Mouse (Mus musculus) heart, embryonic 13.5 days (tissue): ENCODE results near the gene Stard5. TPM values are rescaled to one million over a fixed set of nuclear protein-coding genes. Genes with fewer than 3 reads are reported as not detected.

Experiments
- ATAC-seq: fragments of 200-750 bp; cut with Nextera tagmentation; 2 replicates; pipeline ENCODE4 v1.8.0; 2017; ENCODE audit warnings: moderate TSS enrichment; ENCODE audit not compliant: insufficient number of reproducible peaks, low FRiP score, low TSS enrichment; ENCODE audit errors: extremely low read depth
- H3K27ac ChIP-seq: fragments of 300-500 bp; sonication (generic); replicated peaks from 2 replicates; pipeline ENCODE4 v1.5.1; 2015; ENCODE audit warnings: moderate library complexity, mild to moderate bottlenecking, inconsistent platforms
- H3K27me3 ChIP-seq: fragments of 300-500 bp; sonication (generic); replicated peaks from 2 replicates; pipeline ENCODE4 v1.6.1; 2015; ENCODE audit warnings: mild to moderate bottlenecking, inconsistent platforms
- H3K36me3 ChIP-seq: fragments of 300-500 bp; sonication (generic); 2 replicates; pipeline ENCODE4 v1.6.1; 2015; ENCODE audit warnings: mild to moderate bottlenecking, inconsistent platforms
- H3K4me1 ChIP-seq: fragments of 300-500 bp; sonication (generic); 2 replicates; pipeline ENCODE4 v1.6.1; 2015; ENCODE audit warnings: inconsistent platforms
- H3K4me2 ChIP-seq: fragments of 300-500 bp; sonication (generic); 2 replicates; pipeline ENCODE4 v1.6.1; 2015; ENCODE audit warnings: inconsistent platforms, mild to moderate bottlenecking, moderate library complexity
- H3K4me3 ChIP-seq: fragments of 300-500 bp; sonication (generic); 2 replicates; pipeline ENCODE4 v1.5.1; 2015; ENCODE audit warnings: moderate library complexity, mild to moderate bottlenecking, inconsistent platforms
- H3K9ac ChIP-seq: fragments of 300-500 bp; sonication (generic); 2 replicates; pipeline ENCODE4 v1.6.1; 2015; ENCODE audit warnings: inconsistent platforms, mild to moderate bottlenecking, moderate library complexity
- H3K9me3 ChIP-seq: fragments of 300-500 bp; sonication (generic); 2 replicates; pipeline ENCODE4 v1.6.1; 2016; ENCODE audit warnings: inconsistent platforms
- WGBS: fragments of 180-500 bp; shearing (Covaris S2); methylation state at CpG from one replicate; pipeline ENCODE4 v1.1.7; 2015; ENCODE audit warnings: mixed read lengths; 5-methylcytosine and 5-hydroxymethylcytosine counted together
- polyA plus RNA-seq: library from polyadenylated mRNA; unstranded; fragments of >200 nt; fragmentation: Nextera tagmentation; extraction: Ambion mirVana; gene quantifications from 2 replicates; pipeline ENCODE4 v1.2.1, GENCODE M21; 2015

The Stard5 gene
- polyA plus RNA-seq, 1 experiment from 2014 or later, result 28.9 TPM

DNA sequence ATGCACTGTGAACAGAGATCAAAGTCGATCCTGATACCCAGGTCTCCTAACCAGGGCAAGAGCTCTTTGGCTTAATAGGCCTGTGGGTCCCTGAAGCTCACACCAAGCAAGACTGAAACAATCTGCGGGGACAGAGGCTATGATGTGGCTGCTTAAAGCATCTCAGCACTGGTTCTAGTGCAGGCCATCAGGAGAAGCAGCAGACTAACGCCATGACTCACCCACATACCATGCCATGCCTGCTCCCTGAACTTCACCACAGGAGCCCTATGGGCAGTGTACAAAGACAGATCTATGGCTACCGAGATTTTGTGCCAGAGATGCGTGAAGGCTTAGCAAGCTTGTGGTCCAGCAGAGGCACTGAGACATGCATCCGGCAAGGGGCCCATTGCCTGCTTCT lies 39.8 kb downstream of the Stard5 start:
- H3K36me3 ChIP-seq, result no peaks in the 10 kb centered on the region
- H3K27ac ChIP-seq, result no peak overlapping the region
- H3K4me3 ChIP-seq, result no peak overlapping the region
- no peaks in the 10 kb centered on the region for H3K9me3 ChIP-seq
- H3K4me2 ChIP-seq, result no peak overlapping the region
- no peak overlapping the region for H3K9ac ChIP-seq
- no peaks in the 10 kb centered on the region for H3K27me3 ChIP-seq
- WGBS, result 72% methylated on average over 6 of the region's 6 CpGs
- H3K4me1 ChIP-seq, result no peaks in the 10 kb centered on the region
- ATAC-seq, result no peak

DNA sequence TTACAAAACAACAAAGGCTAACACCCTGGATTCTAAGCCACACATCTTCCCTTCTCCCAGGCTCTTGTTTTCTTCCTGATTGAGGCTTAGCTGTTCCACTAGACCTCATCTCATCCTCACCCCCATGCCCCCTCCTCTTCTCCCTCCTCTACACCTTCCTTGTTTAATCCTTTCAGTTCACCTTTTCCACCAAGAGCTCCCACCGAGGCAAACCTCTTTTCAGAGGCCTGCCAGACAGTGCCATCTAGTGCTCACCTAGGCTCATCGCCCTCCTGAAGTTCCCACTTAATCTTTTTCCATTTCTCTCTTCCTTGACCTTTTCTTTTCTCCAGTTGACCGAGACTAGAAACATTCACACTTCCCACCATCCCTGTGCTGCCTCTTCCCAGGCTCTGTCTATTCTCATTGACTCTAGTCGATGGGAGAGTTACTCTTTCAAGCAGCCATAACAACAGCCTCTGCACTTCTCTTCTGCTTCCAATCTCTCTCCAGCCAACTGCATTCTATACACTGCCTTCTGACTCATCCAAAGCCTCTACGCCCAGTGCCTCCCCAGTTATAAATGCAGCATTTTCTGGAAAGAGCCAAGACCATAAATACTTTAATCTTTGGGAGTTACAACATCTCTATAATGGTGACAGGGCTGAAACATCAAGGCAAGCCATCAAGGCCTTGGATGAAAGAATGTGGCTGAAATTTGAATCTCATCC lies 43.9 kb downstream of the Stard5 start:
- Histone ChIP-seq H3K27me3 (no peaks in the 10 kb centered on the region), H3K4me3 (no peak overlapping the region), H3K4me1 (no peaks in the 10 kb centered on the region), H3K27ac (no peak overlapping the region), H3K9me3 (no peaks in the 10 kb centered on the region), H3K9ac (no peak overlapping the region), H3K4me2 (no peak overlapping the region), H3K36me3 (no peaks in the 10 kb centered on the region)
- WGBS, result 29% methylated on average over 5 of the region's 5 CpGs
- ATAC-seq, result no peak

DNA sequence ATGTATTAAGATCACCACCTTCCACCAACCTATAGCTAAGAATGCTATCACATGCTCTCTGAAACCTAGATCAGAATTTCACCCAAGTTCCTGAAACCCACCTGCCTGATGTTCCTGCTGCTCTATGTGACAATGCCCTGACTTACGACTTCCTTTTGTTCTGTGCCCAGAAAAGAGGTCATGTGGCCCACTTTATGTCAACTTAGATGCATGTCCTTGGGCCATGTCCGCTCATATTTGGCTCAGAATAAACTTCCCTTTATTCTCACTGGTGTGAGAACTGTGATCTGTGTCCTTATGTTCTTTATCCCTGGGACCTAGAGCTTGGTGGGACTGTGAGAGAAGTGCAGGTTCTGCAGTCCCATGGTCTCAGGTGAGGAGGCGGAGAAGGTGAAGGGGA lies 45.5 kb downstream of the Stard5 start:
- no peaks in the 10 kb centered on the region for H3K9me3 ChIP-seq
- H3K4me3 ChIP-seq, result no peak overlapping the region
- H3K27me3 ChIP-seq, result no peaks in the 10 kb centered on the region
- no peaks in the 10 kb centered on the region for H3K4me1 ChIP-seq
- H3K36me3 ChIP-seq, result no peaks in the 10 kb centered on the region
- no peak overlapping the region for H3K27ac ChIP-seq
- H3K4me2 ChIP-seq, result no peak overlapping the region
- ATAC-seq, result no peak
- 65% methylated on average over 3 of the region's 3 CpGs for WGBS
- no peak overlapping the region for H3K9ac ChIP-seq

DNA sequence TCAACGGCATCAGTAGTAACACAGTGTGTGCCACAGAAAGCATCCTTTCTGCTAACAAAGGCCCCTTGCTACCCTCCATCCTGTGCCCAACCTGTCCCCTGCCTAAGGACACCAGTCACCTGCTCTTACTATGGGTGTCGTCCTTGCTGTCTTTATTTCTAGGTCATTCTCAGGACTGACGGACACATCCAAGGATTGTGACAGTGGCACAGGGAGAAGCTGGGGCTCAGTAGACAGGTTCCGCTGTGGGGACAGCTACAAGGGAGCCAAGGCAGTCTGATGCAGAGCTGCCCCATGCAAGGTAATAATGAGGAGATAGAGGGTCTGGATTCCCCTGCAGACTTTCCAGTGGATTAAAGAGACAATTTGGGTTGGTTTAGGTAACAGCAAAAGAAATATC lies 46.7 kb downstream of the Stard5 start:
- Histone ChIP-seq H3K27me3 (no peaks in the 10 kb centered on the region), H3K27ac (no peak overlapping the region), H3K4me3 (no peak overlapping the region), H3K9me3 (no peaks in the 10 kb centered on the region), H3K4me2 (no peak overlapping the region), H3K4me1 (no peaks in the 10 kb centered on the region), H3K9ac (no peak overlapping the region), H3K36me3 (no peaks in the 10 kb centered on the region)
- ATAC-seq, result no peak
- WGBS, result 80% methylated on average over 4 of the region's 4 CpGs

DNA sequence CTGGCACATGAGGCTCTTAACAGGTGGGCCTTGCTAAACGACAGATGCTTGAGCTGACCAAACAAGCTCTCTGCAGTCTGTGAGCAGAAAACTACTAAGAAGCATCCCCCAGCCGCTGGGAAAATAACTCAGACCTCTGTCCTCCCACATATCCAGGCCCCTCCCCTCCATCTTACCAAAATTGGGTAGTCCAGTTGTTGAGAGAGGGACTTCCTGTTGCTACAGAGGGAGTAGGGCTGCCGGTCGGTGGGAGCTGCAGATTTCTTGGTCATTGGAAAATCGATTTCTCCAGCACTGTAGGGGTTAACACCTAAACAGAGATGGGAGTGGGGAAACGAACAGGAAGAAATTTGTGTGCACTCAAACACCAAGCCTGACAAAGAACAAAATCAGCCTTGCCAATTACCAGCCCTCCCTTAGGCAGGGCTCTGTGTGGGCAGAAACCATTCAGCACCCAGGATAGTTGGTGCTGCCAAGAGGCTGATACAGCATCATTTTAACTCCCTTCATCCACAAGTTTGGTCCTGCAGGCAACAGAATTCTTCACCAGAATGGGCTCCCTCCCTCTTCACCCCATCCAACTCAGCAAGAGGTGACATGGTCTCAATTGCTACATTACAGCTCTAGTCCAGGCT lies 51.0 kb downstream of the Stard5 start:
- H3K36me3 ChIP-seq, result no peaks in the 10 kb centered on the region
- no peak for ATAC-seq
- H3K27me3 ChIP-seq, result no peaks in the 10 kb centered on the region
- 33% methylated on average over 6 of the region's 6 CpGs for WGBS
- no peak overlapping the region for H3K9ac ChIP-seq
- no peak overlapping the region for H3K4me2 ChIP-seq
- H3K4me1 ChIP-seq, result peaks cover 6% of the 10 kb centered on the region
- H3K4me3 ChIP-seq, result no peak overlapping the region
- no peaks in the 10 kb centered on the region for H3K9me3 ChIP-seq
- H3K27ac ChIP-seq, result no peak overlapping the region

GRCm38 (mm10) chr7:83695449-83696212 lies 63.9 kb downstream of the Stard5 start:
- no peak overlapping the region for H3K4me3 ChIP-seq
- no peaks in the 10 kb centered on the region for H3K9me3 ChIP-seq
- no peaks in the 10 kb centered on the region for H3K4me1 ChIP-seq
- 25% methylated on average over 6 of the region's 6 CpGs for WGBS
- H3K36me3 ChIP-seq, result no peaks in the 10 kb centered on the region
- H3K9ac ChIP-seq, result no peak overlapping the region
- no peaks in the 10 kb centered on the region for H3K27me3 ChIP-seq
- H3K4me2 ChIP-seq, result no peak overlapping the region
- no peak overlapping the region for H3K27ac ChIP-seq
- no peak for ATAC-seq

- Histone ChIP-seq H3K27ac (no peak overlapping the region), H3K9me3 (no peaks in the 10 kb centered on the region), H3K4me3 (no peak overlapping the region), H3K9ac (no peak overlapping the region), H3K27me3 (no peaks in the 10 kb centered on the region), H3K4me2 (no peak overlapping the region), H3K4me1 (no peaks in the 10 kb centered on the region), H3K36me3 (no peaks in the 10 kb centered on the region)
- 70% methylated on average over 6 of the region's 6 CpGs for WGBS
- no peak for ATAC-seq
These were observed 67.4 kb downstream of the Stard5 start for GRCm38 (mm10) chr7:83699066-83699745.

Other genes starting within 250 kb of the Stard5 start
- 0.27 and 0.53 TPM in 2 replicates for gene Tmc3, start 47.0 kb upstream of the Stard5 start, polyA plus RNA-seq
- 2.6 TPM in 2 replicates for gene Il16, start 113.8 kb downstream of the Stard5 start, polyA plus RNA-seq
- 4.0 and 4.4 TPM in 2 replicates for gene Cfap161, start 162.9 kb downstream of the Stard5 start, polyA plus RNA-seq